Mouse (Mus musculus): ENCODE data around the gene Nfia. TPM values are rescaled to one million over a fixed set of nuclear protein-coding genes. Genes with fewer than 3 reads are reported as not detected.
A peak's percentile ranks its signal among the peaks of the same experiment; 100 is the strongest.

Gene Nfia
- total RNA-seq, 1 experiment = 0.27 TPM

DNA sequence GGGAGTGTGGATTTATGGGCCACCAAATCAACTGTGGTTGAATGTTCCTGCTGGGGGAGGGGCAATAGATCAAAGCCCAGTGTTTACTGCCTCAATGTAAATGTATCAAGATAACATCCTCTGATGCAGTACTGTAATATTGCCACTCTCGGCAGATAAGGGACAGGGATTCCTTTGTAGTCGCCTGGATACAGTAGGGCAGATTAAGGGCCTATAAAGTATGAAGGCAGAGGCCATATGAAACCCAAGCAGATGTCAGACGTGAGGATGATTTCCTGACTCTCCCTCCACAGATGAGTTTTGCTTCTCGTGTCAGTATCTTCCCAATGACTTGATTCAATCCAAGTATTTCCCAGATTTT, 334.5 kb downstream of the Nfia start:
- Histone ChIP-seq H3K9ac (ENCODE audit: insufficient read depth, low read depth, low read length, poor library complexity, severe bottlenecking) (no peak overlapping the region), H3K4me1 (ENCODE audit: control insufficient read depth in 2 of 2, insufficient read depth in 2 of 2, low read length in 2 of 2, poor library complexity in 1 of 2) (no peaks in the 10 kb centered on the region; a peak in 1 of 4 replicates), H3K36me3 (ENCODE audit: control insufficient read depth, insufficient read depth, low read length, poor library complexity, severe bottlenecking) (no peaks in the 10 kb centered on the region), H3K9me3 (ENCODE audit: control insufficient read depth, insufficient read depth, low read depth, low read length) (no peaks in the 10 kb centered on the region), H3K4me3 (ENCODE audit: insufficient read depth in 1 of 2, low read depth in 1 of 2, low read length in 2 of 2, poor library complexity in 1 of 2, severe bottlenecking in 1 of 2) (no peak overlapping the region), H3K27ac (ENCODE audit: insufficient read depth, low read depth, low read length, poor library complexity, severe bottlenecking) (no peak overlapping the region)
- no peak for TF ChIP-seq ZNF384 (IDR thresholded peaks at IDR 0.05; ENCODE audit: low read depth, low read length)
- no peak for TF ChIP-seq CHD2 (IDR thresholded peaks at IDR 0.05; ENCODE audit: low read depth, low read length)
- TF ChIP-seq ZC3H11A (IDR thresholded peaks at IDR 0.05; ENCODE audit: borderline replicate concordance, low read depth, low read length) = no peak
- in situ Hi-C loops (cut with MboI; ENCODE audit: low sequenced_read_pairs in 2 of 2, unreplicated experiment in 2 of 2) = no loop called here
- DNase-seq (ENCODE audit: low read depth, low spot score) = no peak

- Histone ChIP-seq H3K9me3 (ENCODE audit: control insufficient read depth, insufficient read depth, low read depth, low read length) (no peaks in the 10 kb centered on the region), H3K36me3 (ENCODE audit: control insufficient read depth, insufficient read depth, low read length, poor library complexity, severe bottlenecking) (no peaks in the 10 kb centered on the region), H3K4me3 (ENCODE audit: insufficient read depth in 1 of 2, low read depth in 1 of 2, low read length in 2 of 2, poor library complexity in 1 of 2, severe bottlenecking in 1 of 2) (no peak overlapping the region), H3K4me1 (ENCODE audit: control insufficient read depth in 2 of 2, insufficient read depth in 2 of 2, low read length in 2 of 2, poor library complexity in 1 of 2) (no peaks in the 10 kb centered on the region; a peak in 1 of 4 replicates), H3K27ac (ENCODE audit: insufficient read depth, low read depth, low read length, poor library complexity, severe bottlenecking) (no peak overlapping the region), H3K9ac (ENCODE audit: insufficient read depth, low read depth, low read length, poor library complexity, severe bottlenecking) (no peak overlapping the region)
- TF ChIP-seq ZNF384 (IDR thresholded peaks at IDR 0.05; ENCODE audit: low read depth, low read length) (no peak), CHD2 (IDR thresholded peaks at IDR 0.05; ENCODE audit: low read depth, low read length) (no peak), MAFK (IDR thresholded peaks at IDR 0.05; ENCODE audit: insufficient read depth, low read depth, low read length) (peak; percentile 36; the same call in 1 of the 2 replicates), HCFC1 (IDR thresholded peaks at IDR 0.05; ENCODE audit: borderline replicate concordance, insufficient read depth, low read length) (no peak), ZC3H11A (IDR thresholded peaks at IDR 0.05; ENCODE audit: borderline replicate concordance, low read depth, low read length) (no peak)
- in situ Hi-C loops (cut with MboI; ENCODE audit: low sequenced_read_pairs in 2 of 2, unreplicated experiment in 2 of 2) = no loop called here
- DNase-seq (ENCODE audit: low read depth, low spot score) = no peak
Measured at GRCm38 (mm10) chr4:98107936-98108675, 335.6 kb downstream of the Nfia start.

GRCm38 (mm10) chr4:98108676-98109016, 336.1 kb downstream of the Nfia start:
- no peak overlapping the region for H3K4me3 ChIP-seq (ENCODE audit: insufficient read depth in 1 of 2, low read depth in 1 of 2, low read length in 2 of 2, poor library complexity in 1 of 2, severe bottlenecking in 1 of 2)
- TF ChIP-seq ZC3H11A (IDR thresholded peaks at IDR 0.05; ENCODE audit: borderline replicate concordance, low read depth, low read length) = no peak
- TF ChIP-seq ZNF384 (IDR thresholded peaks at IDR 0.05; ENCODE audit: low read depth, low read length) = no peak
- TF ChIP-seq HCFC1 (IDR thresholded peaks at IDR 0.05; ENCODE audit: borderline replicate concordance, insufficient read depth, low read length) = no peak
- no peak for TF ChIP-seq CHD2 (IDR thresholded peaks at IDR 0.05; ENCODE audit: low read depth, low read length)
- TF ChIP-seq MAFK (IDR thresholded peaks at IDR 0.05; ENCODE audit: insufficient read depth, low read depth, low read length) = no peak
- no peak overlapping the region for H3K9ac ChIP-seq (ENCODE audit: insufficient read depth, low read depth, low read length, poor library complexity, severe bottlenecking)
- no peaks in the 10 kb centered on the region for H3K9me3 ChIP-seq (ENCODE audit: control insufficient read depth, insufficient read depth, low read depth, low read length)
- DNase-seq (ENCODE audit: low read depth, low spot score) = peak; percentile 36
- no peaks in the 10 kb centered on the region; a peak in 1 of 4 replicates for H3K4me1 ChIP-seq (ENCODE audit: control insufficient read depth in 2 of 2, insufficient read depth in 2 of 2, low read length in 2 of 2, poor library complexity in 1 of 2)
- H3K36me3 ChIP-seq (ENCODE audit: control insufficient read depth, insufficient read depth, low read length, poor library complexity, severe bottlenecking) = no peaks in the 10 kb centered on the region
- in situ Hi-C loops (cut with MboI; ENCODE audit: low sequenced_read_pairs in 2 of 2, unreplicated experiment in 2 of 2) = no loop called here
- H3K27ac ChIP-seq (ENCODE audit: insufficient read depth, low read depth, low read length, poor library complexity, severe bottlenecking) = no peak overlapping the region

GRCm38 (mm10) chr4:98109064-98109463, 336.5 kb downstream of the Nfia start:
- H3K9ac ChIP-seq (ENCODE audit: insufficient read depth, low read depth, low read length, poor library complexity, severe bottlenecking) = no peak overlapping the region
- no peak overlapping the region for H3K27ac ChIP-seq (ENCODE audit: insufficient read depth, low read depth, low read length, poor library complexity, severe bottlenecking)
- no peak for TF ChIP-seq HCFC1 (IDR thresholded peaks at IDR 0.05; ENCODE audit: borderline replicate concordance, insufficient read depth, low read length)
- no peak for TF ChIP-seq CHD2 (IDR thresholded peaks at IDR 0.05; ENCODE audit: low read depth, low read length)
- no peak for TF ChIP-seq ZC3H11A (IDR thresholded peaks at IDR 0.05; ENCODE audit: borderline replicate concordance, low read depth, low read length)
- no peak for TF ChIP-seq ZNF384 (IDR thresholded peaks at IDR 0.05; ENCODE audit: low read depth, low read length)
- TF ChIP-seq MAFK (IDR thresholded peaks at IDR 0.05; ENCODE audit: insufficient read depth, low read depth, low read length) = no peak
- DNase-seq (ENCODE audit: low read depth, low spot score) = peak; percentile 26
- in situ Hi-C loops (cut with MboI; ENCODE audit: low sequenced_read_pairs in 2 of 2, unreplicated experiment in 2 of 2) = no loop called here
- no peaks in the 10 kb centered on the region; a peak in 1 of 4 replicates for H3K4me1 ChIP-seq (ENCODE audit: control insufficient read depth in 2 of 2, insufficient read depth in 2 of 2, low read length in 2 of 2, poor library complexity in 1 of 2)
- H3K36me3 ChIP-seq (ENCODE audit: control insufficient read depth, insufficient read depth, low read length, poor library complexity, severe bottlenecking) = no peaks in the 10 kb centered on the region
- H3K9me3 ChIP-seq (ENCODE audit: control insufficient read depth, insufficient read depth, low read depth, low read length) = no peaks in the 10 kb centered on the region
- no peak overlapping the region for H3K4me3 ChIP-seq (ENCODE audit: insufficient read depth in 1 of 2, low read depth in 1 of 2, low read length in 2 of 2, poor library complexity in 1 of 2, severe bottlenecking in 1 of 2)

Data from ES-E14 (cell line).